Mouse (Mus musculus) ES-Bruce4 (cell line): Measurements from ENCODE around the gene Slc4a7.

Experiments
- CTCF ChIP-seq: IDR thresholded peaks from one replicate; pipeline ENCODE4 v1.8.1; 2011; ENCODE audit warnings: low read depth, low read length
- POLR2A ChIP-seq: IDR thresholded peaks from one replicate; pipeline ENCODE4 v1.8.1; 2011; ENCODE audit warnings: low read length; ENCODE audit not compliant: insufficient read depth

DNA sequence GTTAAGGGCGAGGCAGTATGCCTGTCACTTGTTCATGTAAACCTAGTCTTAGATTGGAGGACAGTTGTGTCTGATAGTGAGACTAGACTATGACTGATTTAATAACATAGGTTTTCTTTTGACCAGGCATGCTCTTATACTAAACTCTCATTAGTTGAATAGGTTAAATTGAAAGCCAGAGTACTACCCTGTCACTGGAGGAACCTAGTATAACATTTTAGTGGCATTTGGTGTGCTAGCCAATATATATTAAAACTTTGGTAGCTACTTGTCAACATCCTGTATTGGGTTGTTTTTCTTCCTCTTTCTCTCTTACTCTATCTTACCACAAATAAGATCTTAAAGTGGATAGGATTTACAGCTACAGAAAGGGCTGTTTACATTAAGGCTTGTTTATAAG lies 4.3 kb downstream of the Slc4a7 start:
- TF ChIP-seq CTCF (no peak), POLR2A (no peak)
